Mouse (Mus musculus) ES-Bruce4 (cell line): ENCODE results near the gene Gm28051.

Source experiments
- CTCF ChIP-seq: IDR thresholded peaks from one replicate; pipeline ENCODE4 v1.8.1; 2011; ENCODE audit warnings: low read depth, low read length
- POLR2A ChIP-seq: IDR thresholded peaks from one replicate; pipeline ENCODE4 v1.8.1; 2011; ENCODE audit warnings: low read length; ENCODE audit not compliant: insufficient read depth

DNA sequence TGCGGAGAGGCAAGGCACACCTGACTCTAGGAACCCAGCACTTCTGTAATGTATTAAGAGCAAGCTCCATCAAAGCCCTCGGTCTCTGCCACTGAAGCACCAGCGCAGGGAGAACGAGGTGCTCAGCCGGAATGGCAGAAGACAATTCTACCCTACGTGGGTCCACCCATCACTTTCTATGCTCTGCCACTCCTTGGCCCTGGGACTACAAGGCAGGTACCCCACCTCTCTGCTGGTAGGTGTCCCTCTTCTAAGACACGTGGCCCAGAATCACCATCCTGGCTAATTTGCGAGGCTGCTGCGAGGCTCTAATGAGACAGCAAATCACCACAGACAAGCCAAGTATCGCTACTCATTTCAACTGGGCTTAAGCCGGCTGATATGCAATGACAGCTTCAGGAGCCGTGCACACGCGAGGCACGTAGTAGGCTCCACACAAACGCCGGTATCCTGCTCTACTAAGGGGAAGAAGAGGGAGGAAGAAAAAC lies 53.6 kb downstream of the Gm28051 start:
- no peak for TF ChIP-seq CTCF
- no peak for TF ChIP-seq POLR2A
